Mouse (Mus musculus) forelimb bud, embryonic 11.5 days (tissue): ENCODE results near the gene Crebl2.

Experiments
- DNase-seq: peaks from one replicate; pipeline ENCODE4 v3.0.0-alpha.2; 2012; ENCODE audit warnings: low read depth, low spot score

Gene Crebl2

GRCm38 (mm10) chr6:134905811-134906210 is 75.9 kb downstream of the Crebl2 start:
- no peak for DNase-seq
